Mouse (Mus musculus) ovary, adult 18-20 months (tissue): Measurements from ENCODE around the gene Sf3a2.
"Not testable (repeated sequence)": the region's sequence is repeated elsewhere in the genome, so short reads cannot be mapped to it uniquely, and the experiment has no call there.

Source experiments
- DNase-seq: peaks from one replicate; pipeline ENCODE4 v3.0.0; 2022; ENCODE audit warnings: low spot score, mixed read lengths

Sf3a2 gene

GRCm38 (mm10) chr10:80824827-80825226 lies 26.8 kb downstream of the Sf3a2 start:
- no peak for DNase-seq

- DNase-seq, result peak; percentile 99
Observed at GRCm38 (mm10) chr10:80826151-80827062, 28.4 kb downstream of the Sf3a2 start, which contains the start of gene Oaz1. Gene Oaz1, plus strand, starts transcription at chr10:80826656.

- DNase-seq, result no peak
Observed at GRCm38 (mm10) chr10:80827063-80827869, 29.3 kb downstream of the Sf3a2 start.

DNA sequence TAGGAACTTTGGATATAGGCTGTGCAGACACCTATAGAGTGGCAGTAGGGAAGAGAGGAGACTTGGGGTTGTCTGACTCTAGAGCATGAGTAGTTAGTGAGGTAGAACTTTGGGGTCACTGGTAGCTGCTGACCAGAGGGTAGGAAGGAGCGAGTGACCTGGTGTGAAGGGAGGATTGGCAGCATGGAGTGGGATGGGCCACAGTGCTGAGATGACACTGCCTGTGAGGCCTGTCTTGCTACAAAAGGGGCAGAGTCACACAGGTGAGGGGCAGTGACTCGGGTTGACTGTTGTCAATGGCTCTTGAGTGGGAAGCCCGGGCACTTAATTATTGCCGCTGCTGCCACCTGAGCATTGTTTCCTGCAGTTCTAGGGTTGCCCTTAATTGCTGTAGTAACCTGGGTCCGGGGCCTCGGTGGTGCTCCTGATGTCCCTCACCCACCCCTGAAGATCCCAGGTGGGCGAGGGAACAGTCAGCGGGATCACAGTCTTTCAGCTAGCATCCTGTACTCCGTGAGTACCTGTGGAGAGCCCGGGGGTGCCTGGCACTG lies 29.9 kb downstream of the Sf3a2 start:
- DNase-seq, result no peak

- DNase-seq, result not testable (repeated sequence)
Observed at GRCm38 (mm10) chr10:80828587-80828986, 30.6 kb downstream of the Sf3a2 start.

DNA sequence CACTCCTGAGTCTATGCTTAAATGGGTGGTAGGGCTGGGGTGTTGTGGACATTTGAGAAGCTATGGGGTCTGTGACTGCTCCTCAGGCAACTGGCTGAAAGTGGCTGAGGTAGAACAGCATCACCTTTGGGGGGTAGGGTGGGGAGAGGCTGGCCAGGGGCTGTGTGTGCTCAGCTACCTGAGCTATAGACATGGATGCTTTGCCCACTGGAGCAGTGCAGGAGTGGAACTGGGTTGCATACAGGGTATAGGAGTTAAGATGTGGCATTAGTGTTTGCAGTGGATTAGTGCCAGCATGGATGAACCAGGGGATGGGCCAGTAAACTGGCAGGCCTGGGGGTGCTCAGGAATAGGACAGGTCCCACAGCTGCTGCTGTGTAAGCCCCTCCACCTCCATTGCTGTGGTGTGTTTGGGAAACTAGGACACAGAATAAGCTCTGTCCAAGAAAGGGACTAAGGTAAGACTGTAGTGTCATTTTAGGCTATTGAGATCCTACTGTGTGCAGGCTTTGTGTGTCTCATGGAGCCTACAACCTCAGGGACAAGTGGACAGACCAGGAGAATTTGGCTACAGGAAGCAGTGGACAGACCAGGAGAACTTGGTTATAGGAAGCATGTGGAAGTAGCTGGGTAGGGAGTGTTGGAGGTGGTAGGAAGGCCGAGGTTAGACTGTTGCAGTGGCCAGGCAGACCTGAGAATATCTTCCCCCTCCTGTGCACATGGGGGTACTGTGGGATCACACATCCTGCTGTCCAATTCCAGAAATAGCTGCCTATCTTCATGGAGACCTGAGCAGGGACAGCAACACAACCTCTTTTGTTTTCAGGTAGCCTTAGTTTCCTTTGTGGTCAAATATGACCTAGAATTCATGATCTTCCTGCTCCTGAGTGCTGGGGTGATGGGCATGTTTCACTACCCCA lies 31.6 kb downstream of the Sf3a2 start:
- no peak for DNase-seq

DNA sequence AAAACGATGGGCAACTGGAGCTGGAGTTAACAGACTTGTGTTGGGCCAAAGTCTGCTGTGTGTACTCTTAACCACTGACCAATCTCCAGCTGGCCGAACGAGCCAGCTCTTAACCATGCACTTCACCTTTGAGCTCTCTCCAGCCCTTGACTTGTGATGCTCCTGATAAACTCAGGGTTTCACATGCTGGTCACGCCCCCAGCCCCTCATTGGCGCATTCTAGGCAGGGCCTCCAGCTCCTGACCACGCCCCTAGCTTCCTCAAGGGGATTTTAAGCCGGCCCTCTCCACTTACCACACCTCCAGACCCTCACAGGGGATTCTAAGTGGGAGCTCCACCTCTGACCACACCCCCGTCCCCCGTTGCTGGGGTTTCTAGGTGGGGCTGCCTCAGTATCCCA lies 33.1 kb downstream of the Sf3a2 start:
- DNase-seq, result peak; percentile 51

DNA sequence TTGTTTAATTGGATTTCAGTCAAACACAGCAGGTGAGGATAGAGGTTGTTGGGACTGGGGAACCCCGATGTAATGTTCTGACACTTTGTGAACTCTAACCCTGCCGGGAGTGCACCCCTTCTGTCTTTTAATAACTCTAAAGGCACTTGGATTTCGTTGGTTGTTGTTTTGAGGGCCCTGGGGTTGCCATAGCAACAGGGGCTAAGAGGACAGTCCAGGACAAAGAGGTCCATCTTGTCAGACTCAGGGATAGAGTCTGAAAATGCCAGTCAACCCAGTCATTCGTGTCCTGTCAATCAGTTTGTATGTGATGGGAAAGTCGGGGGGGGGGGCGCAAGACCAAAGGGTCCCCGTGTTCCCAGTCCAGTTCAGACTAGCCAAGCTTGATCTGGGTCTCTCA lies 34.8 kb downstream of the Sf3a2 start:
- DNase-seq, result no peak

GRCm38 (mm10) chr10:80835617-80836016 lies 37.6 kb downstream of the Sf3a2 start:
- DNase-seq, result no peak

DNA sequence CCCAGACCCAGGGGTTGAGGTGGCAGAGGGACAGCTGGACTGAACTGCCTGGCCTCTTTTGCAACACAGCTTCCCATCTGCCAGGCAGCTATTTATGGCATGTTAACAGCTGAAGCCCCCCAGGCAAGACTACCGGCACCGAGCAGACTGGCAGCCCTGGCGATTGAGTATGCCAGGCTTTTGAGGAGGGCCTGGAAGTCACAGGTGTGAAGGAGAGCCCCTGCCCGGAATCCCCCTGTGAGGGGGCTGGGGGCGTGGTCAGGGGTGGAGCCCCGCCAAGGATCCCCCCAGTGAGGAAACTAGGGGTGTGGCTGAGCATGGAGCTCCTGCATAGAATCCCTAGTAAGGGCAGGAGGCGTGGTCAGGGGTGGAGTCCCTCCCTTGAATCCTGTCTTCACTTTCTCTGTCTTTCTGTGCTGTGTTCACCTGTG lies 39.0 kb downstream of the Sf3a2 start:
- DNase-seq, result no peak

DNA sequence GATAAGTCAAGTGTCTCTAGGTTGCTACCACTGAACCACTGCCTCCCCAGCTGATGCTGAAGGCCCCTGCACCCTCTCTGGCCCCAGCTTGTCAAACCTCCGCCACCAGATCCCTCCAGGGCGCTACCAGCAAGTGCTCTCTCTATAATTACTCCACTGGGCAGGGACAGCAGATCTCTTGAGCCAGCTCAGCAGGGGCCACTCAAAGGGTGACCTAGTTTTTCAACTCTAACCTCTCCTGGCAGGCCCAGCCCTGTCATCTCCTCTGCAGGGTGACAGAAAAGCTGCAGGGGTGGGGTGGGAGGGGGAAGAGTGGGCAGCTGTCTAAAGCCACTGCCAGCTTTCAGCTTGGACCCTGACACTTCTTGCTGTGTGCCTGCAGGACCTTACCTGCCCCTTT lies 39.8 kb downstream of the Sf3a2 start:
- no peak for DNase-seq

GRCm38 (mm10) chr10:80838346-80838912 lies 40.4 kb downstream of the Sf3a2 start:
- no peak for DNase-seq

GRCm38 (mm10) chr10:80839848-80840247 lies 41.9 kb downstream of the Sf3a2 start:
- no peak for DNase-seq

- DNase-seq, result no peak
Observed at GRCm38 (mm10) chr10:80841685-80842084, 43.7 kb downstream of the Sf3a2 start.

DNA sequence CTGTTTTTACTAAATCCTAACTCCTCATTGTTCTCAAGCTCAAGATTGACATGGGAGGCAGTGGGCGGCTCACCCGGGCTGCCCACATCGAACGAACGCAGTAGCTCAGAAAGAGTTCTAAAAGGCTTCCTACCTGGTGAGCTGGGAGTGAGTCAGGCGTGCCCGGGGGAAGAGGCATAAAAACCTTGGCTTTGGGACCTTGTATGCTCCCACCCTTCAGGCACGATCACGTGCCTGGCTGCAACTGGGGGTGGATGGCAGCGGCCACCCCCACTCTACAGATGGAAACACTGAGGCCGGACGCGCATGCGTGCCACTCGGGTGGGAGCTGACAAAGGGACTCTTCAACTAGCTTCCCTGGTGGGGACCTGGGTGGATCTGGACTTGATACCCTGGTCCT lies 44.3 kb downstream of the Sf3a2 start:
- no peak for DNase-seq

- DNase-seq, result no peak
Observed at GRCm38 (mm10) chr10:80843087-80843930, 45.3 kb downstream of the Sf3a2 start.

DNA sequence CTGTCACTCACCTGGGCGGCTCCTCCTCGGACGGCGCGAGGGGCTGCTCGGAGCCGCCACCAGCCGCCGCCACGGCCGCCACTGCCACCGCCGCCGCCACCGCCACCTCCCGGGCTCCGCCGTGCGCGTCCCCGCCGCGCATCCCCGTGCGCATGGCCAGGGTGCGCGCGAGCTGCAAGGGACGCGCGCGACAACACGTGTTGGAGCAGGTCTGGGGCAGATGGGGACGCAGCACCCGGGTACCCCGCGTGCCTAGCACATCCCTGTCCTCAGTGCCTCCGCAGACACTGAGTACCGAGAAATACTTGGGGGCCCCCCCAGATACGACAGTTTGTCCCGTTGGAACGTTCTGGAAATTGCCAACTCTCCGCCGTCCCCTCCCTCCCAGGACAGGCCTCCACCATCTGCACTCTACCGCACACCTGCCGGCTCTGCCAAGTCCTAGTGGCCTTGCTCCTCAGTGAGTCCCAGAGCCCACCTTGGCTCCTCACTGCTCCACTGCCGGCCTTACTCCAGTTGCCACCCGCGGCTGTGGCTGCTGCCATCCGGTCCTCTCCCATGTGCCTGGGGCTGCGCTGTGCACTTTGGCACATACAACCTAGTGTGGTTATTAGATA lies 46.0 kb downstream of the Sf3a2 start, which contains the start of gene Lingo3:
Lingo3 (minus strand) TSS at position 109 of the 617 bp plus-strand sequence.
- DNase-seq, result no peak

- DNase-seq, result no peak
Observed at GRCm38 (mm10) chr10:80845055-80845693, 47.2 kb downstream of the Sf3a2 start.

DNA sequence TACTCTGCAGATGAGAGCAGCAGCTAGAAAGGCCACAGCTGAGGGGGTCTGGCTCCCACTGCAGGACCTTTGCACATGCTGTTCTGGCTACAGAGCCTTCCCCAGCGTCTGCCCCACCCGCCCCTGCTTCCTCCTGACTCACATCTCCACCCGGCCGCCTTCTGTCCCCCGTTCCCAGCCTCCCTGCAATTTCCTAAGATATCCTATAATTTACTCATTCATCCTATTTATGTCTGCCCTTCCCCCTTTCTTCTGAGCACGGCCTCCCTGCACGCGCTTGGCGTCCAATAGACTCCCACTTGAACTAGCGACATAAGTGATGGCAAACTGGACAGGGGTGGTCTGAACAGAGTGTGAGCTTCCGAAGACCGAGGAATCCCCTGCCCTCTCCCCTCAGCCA lies 47.7 kb downstream of the Sf3a2 start:
- no peak for DNase-seq
